Mouse (Mus musculus) C2C12 (cell line): ENCODE data around the gene Mmel1.

Experiments used
- CEBPB ChIP-seq: IDR thresholded peaks from one replicate; pipeline ENCODE4 v1.6.1; 2011; ENCODE audit warnings: low read depth, mild to moderate bottlenecking, control low read depth, moderate library complexity
- CTCF ChIP-seq: IDR thresholded peaks from one replicate; pipeline ENCODE4 v1.5.1; 2011; ENCODE audit not compliant: control insufficient read depth, insufficient read depth, insufficient read length
- FOSL1 ChIP-seq: IDR thresholded peaks from one replicate; pipeline ENCODE4 v1.8.0; 2011; ENCODE audit warnings: mild to moderate bottlenecking, low read length; ENCODE audit not compliant: poor library complexity, insufficient read depth, severe bottlenecking
- MAX ChIP-seq: IDR thresholded peaks from one replicate; pipeline ENCODE4 v1.6.1; 2011; ENCODE audit warnings: mild to moderate bottlenecking, control low read depth
- MYOD1 ChIP-seq: IDR thresholded peaks from one replicate; pipeline ENCODE4 v1.6.1; 2011; ENCODE audit warnings: low read depth; ENCODE audit not compliant: control insufficient read depth, insufficient read length
- MYOG ChIP-seq: IDR thresholded peaks from one replicate; pipeline ENCODE4 v1.6.1; 2011; ENCODE audit not compliant: control insufficient read depth, insufficient read length; ENCODE audit errors: extremely low read depth

DNA sequence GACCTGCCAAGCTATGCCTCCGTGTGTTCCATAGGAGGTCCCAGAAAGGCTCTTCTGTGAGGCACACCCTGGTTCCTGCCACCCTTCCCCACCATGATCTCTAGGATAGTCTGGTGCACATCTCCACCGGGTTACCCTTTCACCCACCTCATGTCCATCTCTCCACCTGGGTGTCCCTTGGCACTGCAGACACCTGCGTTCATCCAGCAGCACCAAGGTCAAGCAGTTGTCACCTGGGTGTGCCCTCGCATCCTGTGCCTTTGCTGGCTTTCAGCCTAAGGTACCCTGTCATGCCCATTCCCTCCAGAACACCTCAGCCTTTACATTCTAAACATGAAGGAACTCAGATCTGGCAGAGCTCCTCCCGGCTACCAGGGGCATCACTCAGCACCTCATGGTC is 3.0 kb upstream of the Mmel1 start:
- TF ChIP-seq CTCF (no peak), MAX (no peak), MYOG (no peak), FOSL1 (no peak), MYOD1 (no peak), CEBPB (no peak)
